Mouse (Mus musculus): ENCODE measurements around the gene Ccm2. TPM values are rescaled to one million over a fixed set of nuclear protein-coding genes. Genes with fewer than 3 reads are reported as not detected.

Ccm2 gene
- polyA plus RNA-seq, 1 experiment, result 100 TPM

DNA sequence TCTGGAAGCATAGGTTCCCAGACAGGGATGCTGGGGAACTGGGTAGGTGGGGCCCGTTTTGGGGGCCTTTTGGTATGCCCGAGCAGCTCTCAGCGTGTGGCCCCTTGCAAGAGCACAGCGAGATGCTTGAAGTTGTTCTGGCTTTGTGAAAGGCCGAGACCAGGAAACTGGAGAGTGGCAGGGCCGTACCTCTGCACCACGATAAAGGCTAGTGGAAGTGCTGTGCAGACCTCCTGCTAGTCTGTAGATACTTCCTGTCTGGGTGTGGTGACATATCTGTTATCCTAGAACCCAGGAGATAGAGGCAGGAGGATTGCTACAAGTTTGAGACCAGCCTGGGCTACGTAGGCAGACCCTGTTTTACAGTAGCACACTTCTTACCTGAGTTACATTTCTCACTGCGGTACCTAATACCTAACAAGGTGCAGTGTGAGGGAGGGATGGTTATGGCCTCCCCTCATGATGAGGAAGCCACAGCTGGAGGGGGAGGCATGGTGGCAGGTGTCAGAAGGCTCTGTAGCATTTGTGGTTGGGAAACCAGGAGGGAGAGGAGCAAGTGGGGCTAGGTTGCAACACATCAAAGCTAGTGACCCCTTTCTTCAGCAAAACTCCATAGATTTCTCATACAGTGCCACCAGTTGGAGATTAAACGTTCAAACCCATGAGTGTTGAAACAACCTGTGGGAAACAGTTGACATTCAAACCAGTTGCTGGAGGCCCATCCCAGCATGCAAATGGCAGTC lies 44.4 kb downstream of the Ccm2 start:
- TF ChIP-seq CTCF (IDR thresholded peaks at IDR 0.05; ENCODE audit: insufficient read depth, low read length), result no peak
- no peak for TF ChIP-seq POLR2A (IDR thresholded peaks at IDR 0.05; ENCODE audit: borderline replicate concordance, extremely low read depth, low read depth, low read length)
- Histone ChIP-seq H3K4me3 (replicated peaks; ENCODE audit: extremely low read depth, low read depth, low read length) (no peak overlapping the region), H3K4me1 (ENCODE audit: control insufficient read depth, insufficient read depth, low read length) (no peaks in the 10 kb centered on the region; the same call in 1 of the 2 replicates)
- DNase-seq, result no peak
- 83% methylated on average over 10 of the region's 10 CpGs for whole genome bisulfite sequencing

DNA sequence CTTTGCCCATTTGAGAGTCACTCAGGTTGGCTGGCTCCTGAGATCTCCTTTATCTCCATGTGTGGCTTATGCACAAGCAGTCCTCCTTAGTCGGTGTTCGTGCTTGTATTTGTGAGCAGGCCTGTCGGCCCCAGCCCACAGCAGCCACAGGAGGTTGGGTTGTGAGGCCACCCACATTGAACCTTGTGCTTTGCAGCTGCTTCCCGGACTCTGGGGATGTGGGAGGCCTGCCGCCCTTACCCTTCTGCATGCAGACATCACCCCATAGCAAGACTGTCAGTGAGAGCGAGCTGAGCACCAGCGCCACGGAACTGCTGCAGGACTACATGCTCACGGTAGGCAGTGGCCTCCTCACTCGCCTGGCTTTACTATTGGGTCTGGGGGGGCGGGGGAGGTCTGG lies 46.7 kb downstream of the Ccm2 start:
- Histone ChIP-seq H3K4me1 (ENCODE audit: control insufficient read depth, insufficient read depth, low read length) (no peaks in the 10 kb centered on the region), H3K4me3 (replicated peaks; ENCODE audit: extremely low read depth, low read depth, low read length) (no peak overlapping the region)
- TF ChIP-seq CTCF (IDR thresholded peaks at IDR 0.05; ENCODE audit: insufficient read depth, low read length) (no peak), POLR2A (IDR thresholded peaks at IDR 0.05; ENCODE audit: borderline replicate concordance, extremely low read depth, low read depth, low read length) (no peak)
- WGBS, result 83% methylated on average over 11 of the region's 11 CpGs
- DNase-seq, result no peak

- Histone ChIP-seq H3K4me3 (replicated peaks; ENCODE audit: extremely low read depth, low read depth, low read length) (no peak overlapping the region), H3K4me1 (ENCODE audit: control insufficient read depth, insufficient read depth, low read length) (no peaks in the 10 kb centered on the region)
- no peak for DNase-seq
- WGBS, result 79% methylated on average over 6 of the region's 6 CpGs
- no peak for TF ChIP-seq CTCF (IDR thresholded peaks at IDR 0.05; ENCODE audit: insufficient read depth, low read length)
- no peak for TF ChIP-seq POLR2A (IDR thresholded peaks at IDR 0.05; ENCODE audit: borderline replicate concordance, extremely low read depth, low read depth, low read length)
Observed at GRCm38 (mm10) chr11:6594845-6595244, 48.2 kb downstream of the Ccm2 start.

DNA sequence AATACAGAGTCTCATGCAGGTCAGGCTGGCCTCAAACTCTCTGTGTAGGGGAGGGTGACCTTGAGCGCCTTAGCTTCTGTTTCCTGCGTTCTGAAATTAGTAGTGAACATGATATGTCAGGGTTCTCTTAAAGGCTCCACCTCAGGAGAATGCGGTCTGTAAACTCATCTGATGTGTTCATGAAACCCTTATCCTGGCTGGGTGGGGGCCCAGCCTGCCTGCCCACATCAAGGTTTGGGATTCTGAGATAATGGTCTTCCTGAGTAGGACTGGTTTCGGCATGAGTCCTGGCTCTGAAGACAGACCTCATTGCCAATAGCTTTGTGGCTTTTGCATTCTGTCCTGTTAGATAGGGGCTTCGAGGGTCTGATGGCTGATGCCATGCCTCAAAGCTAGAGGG lies 48.7 kb downstream of the Ccm2 start:
- no peaks in the 10 kb centered on the region for H3K4me1 ChIP-seq (ENCODE audit: control insufficient read depth, insufficient read depth, low read length)
- TF ChIP-seq POLR2A (IDR thresholded peaks at IDR 0.05; ENCODE audit: borderline replicate concordance, extremely low read depth, low read depth, low read length), result no peak
- TF ChIP-seq CTCF (IDR thresholded peaks at IDR 0.05; ENCODE audit: insufficient read depth, low read length), result no peak
- 83% methylated on average over 5 of the region's 5 CpGs for WGBS
- no peak for DNase-seq
- no peak overlapping the region for H3K4me3 ChIP-seq (replicated peaks; ENCODE audit: extremely low read depth, low read depth, low read length)

GRCm38 (mm10) chr11:6596205-6596604 lies 49.5 kb downstream of the Ccm2 start:
- WGBS, result 97% methylated on average over 6 of the region's 6 CpGs
- TF ChIP-seq CTCF (IDR thresholded peaks at IDR 0.05; ENCODE audit: insufficient read depth, low read length), result no peak
- no peak for TF ChIP-seq POLR2A (IDR thresholded peaks at IDR 0.05; ENCODE audit: borderline replicate concordance, extremely low read depth, low read depth, low read length)
- Histone ChIP-seq H3K4me3 (replicated peaks; ENCODE audit: extremely low read depth, low read depth, low read length) (no peak overlapping the region), H3K4me1 (ENCODE audit: control insufficient read depth, insufficient read depth, low read length) (no peaks in the 10 kb centered on the region)
- DNase-seq, result no peak

DNA sequence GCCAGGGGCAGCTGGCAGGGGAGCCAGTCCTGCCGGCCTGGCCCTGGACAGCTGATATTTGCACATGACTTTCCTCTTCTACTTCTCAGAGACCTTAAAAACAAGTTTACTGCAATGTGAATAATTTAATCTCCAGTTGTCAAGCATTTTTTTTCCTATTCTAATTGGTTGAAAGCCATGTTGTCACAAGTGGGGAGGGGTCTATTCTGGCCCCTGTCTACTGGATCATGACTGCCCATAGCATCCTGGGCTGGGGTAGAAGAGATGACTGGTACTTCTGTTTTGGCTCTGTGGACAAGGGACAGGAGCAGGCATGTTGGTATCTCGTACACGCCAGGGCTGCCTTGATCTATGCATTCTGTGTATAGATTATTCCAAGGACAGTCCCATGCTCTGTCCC lies 49.9 kb downstream of the Ccm2 start:
- no peak for DNase-seq
- WGBS, result 82% methylated on average over 3 of the region's 3 CpGs
- Histone ChIP-seq H3K4me3 (replicated peaks; ENCODE audit: extremely low read depth, low read depth, low read length) (no peak overlapping the region), H3K4me1 (ENCODE audit: control insufficient read depth, insufficient read depth, low read length) (no peaks in the 10 kb centered on the region)
- TF ChIP-seq POLR2A (IDR thresholded peaks at IDR 0.05; ENCODE audit: borderline replicate concordance, extremely low read depth, low read depth, low read length) (no peak), CTCF (IDR thresholded peaks at IDR 0.05; ENCODE audit: insufficient read depth, low read length) (no peak)

DNA sequence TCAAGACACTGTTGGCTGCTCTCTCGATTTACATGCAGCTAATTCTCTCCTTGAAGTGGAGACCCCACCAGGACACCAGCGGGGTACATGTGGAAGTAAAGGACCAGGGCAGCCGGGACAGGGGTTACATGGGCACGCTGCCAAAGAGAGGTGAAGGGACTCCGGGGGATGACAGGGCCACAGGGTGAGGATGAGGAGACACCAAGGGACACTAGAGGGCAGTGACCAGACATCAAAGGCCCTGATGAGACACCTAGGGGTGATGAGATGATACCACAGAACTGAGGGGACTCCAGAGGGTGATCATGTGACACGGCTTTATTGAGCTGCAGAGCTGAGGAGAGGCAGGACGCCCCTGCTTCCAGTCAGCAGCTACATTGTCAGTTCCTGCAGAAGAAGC lies 50.8 kb downstream of the Ccm2 start:
- no peak for DNase-seq
- no peak for TF ChIP-seq CTCF (IDR thresholded peaks at IDR 0.05; ENCODE audit: insufficient read depth, low read length)
- no peak for TF ChIP-seq POLR2A (IDR thresholded peaks at IDR 0.05; ENCODE audit: borderline replicate concordance, extremely low read depth, low read depth, low read length)
- WGBS, result 72% methylated on average over 7 of the region's 7 CpGs
- H3K4me1 ChIP-seq (ENCODE audit: control insufficient read depth, insufficient read depth, low read length), result no peaks in the 10 kb centered on the region
- no peak overlapping the region for H3K4me3 ChIP-seq (replicated peaks; ENCODE audit: extremely low read depth, low read depth, low read length)

- no peaks in the 10 kb centered on the region for H3K4me1 ChIP-seq (ENCODE audit: control insufficient read depth, insufficient read depth, low read length)
- 46% methylated on average over 19 of the region's 19 CpGs for WGBS
- TF ChIP-seq CTCF (IDR thresholded peaks at IDR 0.05; ENCODE audit: insufficient read depth, low read length) (no peak), POLR2A (IDR thresholded peaks at IDR 0.05; ENCODE audit: borderline replicate concordance, extremely low read depth, low read depth, low read length) (no peak)
- DNase-seq, result no peak
- H3K4me3 ChIP-seq (replicated peaks; ENCODE audit: extremely low read depth, low read depth, low read length), result no peak overlapping the region
Observed at GRCm38 (mm10) chr11:6598191-6598889, 51.7 kb downstream of the Ccm2 start.

DNA sequence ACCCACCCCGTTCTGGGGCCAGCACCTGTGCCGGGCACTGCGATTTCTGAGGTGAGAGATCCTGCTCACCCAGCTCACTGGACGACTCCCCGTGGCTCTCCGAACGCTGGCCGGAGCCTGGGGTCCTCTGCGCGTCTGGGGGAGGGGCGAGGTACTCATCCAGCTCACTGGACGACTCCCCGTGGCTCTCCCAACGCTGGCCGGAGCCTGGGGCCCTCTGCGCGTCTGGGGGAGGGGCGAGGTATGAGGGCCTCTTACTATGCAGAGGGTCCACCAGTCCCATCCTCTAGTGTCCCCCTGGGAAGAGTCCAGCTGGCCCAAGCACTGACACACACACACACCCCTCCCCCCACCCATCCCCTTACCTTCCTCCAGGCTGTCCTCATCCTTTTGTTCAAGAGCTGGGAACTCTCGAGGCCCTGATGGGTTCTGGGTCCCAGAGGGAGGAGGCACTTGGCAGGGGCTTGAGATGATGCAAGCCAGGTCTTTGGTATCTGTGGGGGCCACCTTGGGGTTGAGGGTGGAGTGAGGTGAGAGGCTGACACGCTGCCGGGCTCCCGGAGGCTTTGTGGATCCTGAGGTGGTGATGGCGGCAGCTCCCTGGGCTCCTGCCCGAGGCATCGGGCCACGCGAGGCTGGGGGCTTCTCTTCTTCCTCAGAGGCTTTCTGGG lies 52.5 kb downstream of the Ccm2 start:
- TF ChIP-seq CTCF (IDR thresholded peaks at IDR 0.05; ENCODE audit: insufficient read depth, low read length) (no peak), POLR2A (IDR thresholded peaks at IDR 0.05; ENCODE audit: borderline replicate concordance, extremely low read depth, low read depth, low read length) (no peak)
- Histone ChIP-seq H3K4me1 (ENCODE audit: control insufficient read depth, insufficient read depth, low read length) (no peaks in the 10 kb centered on the region; the same call in 1 of the 2 replicates), H3K4me3 (replicated peaks; ENCODE audit: extremely low read depth, low read depth, low read length) (no peak overlapping the region)
- no peak for DNase-seq
- WGBS, result 38% methylated on average over 27 of the region's 27 CpGs

Measured in lung, adult 2 months (tissue).